Mouse (Mus musculus) embryo, embryonic 11.5 days (tissue): ENCODE measurements around the gene Kif5a.

Experiments used
- DNase-seq: peaks from one replicate; pipeline ENCODE4 v3.0.0-alpha.2; 2012; ENCODE audit warnings: low read depth, low spot score

Kif5a gene

DNA sequence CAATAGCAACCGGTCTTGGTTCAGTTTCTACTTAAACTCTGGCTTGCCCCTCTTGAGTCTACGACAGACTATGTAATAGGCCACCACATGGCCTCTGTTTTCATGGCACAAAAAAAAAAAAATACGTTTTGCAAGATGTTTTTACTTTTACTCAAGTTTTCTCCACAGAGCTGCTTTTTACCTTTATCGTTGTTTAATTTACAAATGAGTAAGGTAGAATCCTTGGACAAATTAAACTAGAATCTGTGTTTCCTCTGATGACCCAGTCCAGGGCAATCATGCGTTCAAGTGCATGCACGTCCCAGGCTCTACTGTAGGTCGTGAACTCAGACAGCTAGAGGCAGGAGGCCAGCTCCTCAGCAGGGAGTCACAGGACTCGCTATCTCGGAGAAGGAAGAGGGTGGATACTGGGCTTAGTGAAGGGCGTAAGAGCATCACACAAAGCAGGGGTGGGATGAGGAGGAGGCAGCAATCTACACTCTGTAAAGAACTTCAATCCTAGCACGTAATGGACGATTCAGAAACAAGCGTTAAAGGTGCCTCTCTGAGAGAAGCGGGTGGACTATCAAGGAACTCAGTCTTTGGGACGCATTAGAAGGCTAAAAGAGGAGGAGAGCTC, 26.5 kb upstream of the Kif5a start:
- no peak for DNase-seq

DNA sequence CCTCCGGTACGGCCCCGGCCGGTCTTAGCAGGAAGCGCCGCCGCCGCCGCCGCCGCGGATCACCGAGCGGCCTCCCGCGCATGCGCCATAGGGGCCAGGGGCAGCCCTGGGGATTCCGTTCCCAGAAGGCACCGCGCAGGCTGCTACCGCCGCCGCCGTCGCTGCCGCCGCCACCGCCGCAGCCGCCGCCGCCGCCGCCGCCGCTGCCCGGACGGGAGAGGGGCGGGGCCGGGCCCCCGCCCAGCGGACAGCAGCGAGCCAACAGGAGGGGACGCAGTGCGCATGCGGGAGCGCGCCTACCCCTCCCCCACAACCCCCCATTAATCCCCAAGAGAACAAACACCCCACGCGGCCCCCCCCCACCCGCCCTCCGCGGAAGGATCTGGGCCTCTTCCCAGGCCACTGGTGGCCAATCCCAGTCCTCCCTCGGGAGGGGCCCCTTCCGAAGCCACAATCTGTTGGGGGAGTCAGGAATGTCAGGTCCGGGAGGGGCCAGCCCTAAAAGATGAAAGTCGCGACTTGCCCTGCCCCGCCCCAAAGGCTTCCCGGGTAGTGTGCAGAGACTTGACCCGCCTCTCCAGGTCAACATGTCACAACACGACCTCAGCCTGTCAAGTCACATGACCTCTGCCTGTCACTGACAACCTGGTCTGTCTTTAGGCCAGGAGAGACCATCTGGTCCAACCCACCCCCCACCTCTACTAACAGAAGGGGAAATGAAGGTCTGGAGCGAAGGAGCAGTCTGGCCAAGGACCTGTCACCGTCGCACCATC, 25.8 kb upstream of the Kif5a start, which contains the start of gene Mbd6:
TSS of gene Mbd6 (minus strand) at position 219 of the 773 bp plus-strand sequence.
- DNase-seq, result peak; percentile 74

DNA sequence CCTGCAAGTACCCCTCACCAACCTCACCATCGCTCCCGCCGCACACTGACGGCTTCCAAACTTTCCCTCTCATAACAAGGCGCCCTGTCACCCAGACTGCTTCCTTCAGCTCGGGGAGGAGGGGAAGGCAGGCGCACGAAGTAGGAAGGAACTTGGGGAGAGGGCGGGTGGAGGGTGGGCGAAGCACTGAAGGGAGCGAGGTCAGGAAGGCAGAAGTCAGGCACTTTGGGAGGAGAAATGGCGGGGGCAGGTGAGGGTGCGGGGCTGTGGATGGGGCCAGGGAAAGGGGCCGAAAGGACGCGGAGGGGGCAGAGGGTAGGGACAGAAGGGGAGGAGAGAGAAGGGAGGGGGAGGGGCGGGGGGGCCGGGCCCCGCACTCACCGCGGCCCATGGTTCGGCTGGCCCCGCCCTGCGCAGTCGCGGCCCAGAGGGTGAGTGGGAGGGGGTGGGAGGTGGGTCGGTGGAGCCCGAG, 25.2 kb upstream of the Kif5a start:
- DNase-seq, result peak; percentile 46

DNA sequence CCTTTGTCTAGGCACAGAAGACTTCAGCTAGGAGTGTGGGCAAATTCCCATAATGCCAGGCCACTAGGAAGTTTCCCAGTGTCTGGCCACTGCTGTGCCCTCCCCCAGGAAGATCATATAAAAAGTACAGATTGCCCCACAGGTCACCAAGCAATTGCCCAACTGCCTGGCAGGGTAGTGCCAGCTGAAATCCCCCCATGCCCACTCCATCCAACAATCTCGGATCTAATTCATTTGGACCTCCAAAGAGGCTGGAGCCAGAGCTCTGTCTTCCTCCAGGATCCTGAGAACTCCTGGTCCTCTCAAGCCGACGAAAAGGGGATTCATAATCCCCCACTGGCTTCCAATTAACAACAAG, 24.8 kb upstream of the Kif5a start:
- DNase-seq, result no peak

DNA sequence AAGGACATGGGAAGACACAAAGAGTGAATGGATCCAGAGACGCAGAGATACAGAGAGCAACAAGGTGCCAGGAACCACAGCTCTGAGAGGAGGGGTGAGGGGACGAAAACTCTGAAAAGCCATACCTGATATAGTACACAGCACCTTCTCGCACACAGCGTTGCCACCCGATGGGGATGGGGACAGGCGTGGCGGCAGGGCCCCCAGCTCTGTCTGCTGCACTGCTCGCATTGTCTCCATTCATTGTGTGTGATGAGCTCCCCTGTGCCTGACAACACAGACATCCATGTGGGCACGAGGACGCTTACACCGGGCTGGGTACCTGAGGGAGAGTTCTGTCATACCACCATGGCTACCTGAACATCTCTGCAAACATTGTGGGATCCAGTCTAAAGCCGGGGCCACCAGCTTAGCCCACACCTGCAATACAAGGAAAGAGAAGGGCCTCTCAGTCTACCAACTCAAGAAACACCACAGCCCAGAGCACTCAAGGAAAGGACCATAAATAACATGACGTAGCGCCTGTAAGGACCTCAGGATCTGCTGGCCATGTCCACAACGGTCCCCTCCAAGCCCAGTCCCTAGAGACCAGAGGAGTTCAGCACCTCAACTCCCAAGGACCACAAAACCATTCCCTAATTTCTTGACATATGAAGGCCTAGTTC, 24.3 kb upstream of the Kif5a start:
- DNase-seq, result no peak

DNA sequence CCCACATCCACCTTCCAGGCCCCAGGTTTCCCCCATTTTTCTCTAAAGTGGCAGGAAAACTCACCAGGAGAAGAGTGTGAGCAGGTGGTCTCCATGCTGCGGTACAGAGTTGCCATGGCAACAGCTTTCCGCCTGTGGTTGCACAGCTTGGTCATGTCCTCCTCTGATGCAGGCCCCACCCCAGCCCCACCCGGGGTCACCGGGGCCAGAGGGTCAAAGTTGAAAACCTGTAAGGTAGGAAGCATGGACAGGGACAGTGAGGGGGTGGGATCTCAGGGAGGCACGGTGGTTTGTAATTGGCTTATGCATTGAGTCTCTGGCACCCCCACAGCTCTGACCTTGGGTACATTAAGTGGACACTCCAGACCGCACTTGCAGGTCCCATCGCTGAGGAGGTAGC, 23.6 kb upstream of the Kif5a start:
- DNase-seq, result no peak

DNA sequence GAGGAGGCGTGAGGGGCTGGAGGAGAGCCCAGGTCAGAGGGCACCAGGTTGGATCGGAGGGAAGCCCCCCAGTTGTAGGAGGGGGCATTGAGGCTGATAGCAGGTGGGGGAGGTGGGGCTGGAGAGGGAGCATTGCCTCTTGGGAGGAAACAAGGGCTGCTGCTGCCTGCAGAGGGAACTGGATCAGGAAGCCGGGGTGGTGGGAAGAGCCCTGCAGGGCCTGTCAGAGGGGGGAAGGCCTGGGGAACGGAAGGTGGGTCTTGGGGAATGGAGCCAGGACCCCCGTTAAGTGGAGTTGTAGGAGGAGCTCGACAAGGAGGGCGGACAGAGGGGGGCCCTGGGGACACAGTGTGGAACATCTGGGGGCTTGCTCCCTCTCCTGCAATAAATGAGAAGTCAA, 23.0 kb upstream of the Kif5a start:
- DNase-seq, result no peak

DNA sequence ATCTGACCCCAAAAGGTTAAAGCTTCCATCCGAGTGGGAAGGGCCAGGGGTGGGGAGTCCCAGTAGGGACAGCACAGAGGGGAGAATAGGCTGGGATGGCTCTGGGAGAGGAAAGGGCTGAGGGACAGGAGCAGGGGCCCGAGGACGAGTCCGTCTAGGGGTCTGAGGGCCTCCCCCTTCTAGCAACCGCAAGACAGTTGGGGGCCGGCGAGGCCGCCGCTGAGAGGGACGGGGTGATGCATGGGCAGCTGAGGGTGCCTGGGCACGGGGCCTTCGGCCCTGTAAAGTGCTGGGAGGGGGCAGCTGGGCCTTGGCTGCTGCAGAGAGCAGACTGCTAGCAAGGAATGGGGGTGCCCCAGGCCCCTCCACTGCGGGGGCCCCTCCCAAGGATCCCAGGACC, 22.5 kb upstream of the Kif5a start:
- no peak for DNase-seq

DNA sequence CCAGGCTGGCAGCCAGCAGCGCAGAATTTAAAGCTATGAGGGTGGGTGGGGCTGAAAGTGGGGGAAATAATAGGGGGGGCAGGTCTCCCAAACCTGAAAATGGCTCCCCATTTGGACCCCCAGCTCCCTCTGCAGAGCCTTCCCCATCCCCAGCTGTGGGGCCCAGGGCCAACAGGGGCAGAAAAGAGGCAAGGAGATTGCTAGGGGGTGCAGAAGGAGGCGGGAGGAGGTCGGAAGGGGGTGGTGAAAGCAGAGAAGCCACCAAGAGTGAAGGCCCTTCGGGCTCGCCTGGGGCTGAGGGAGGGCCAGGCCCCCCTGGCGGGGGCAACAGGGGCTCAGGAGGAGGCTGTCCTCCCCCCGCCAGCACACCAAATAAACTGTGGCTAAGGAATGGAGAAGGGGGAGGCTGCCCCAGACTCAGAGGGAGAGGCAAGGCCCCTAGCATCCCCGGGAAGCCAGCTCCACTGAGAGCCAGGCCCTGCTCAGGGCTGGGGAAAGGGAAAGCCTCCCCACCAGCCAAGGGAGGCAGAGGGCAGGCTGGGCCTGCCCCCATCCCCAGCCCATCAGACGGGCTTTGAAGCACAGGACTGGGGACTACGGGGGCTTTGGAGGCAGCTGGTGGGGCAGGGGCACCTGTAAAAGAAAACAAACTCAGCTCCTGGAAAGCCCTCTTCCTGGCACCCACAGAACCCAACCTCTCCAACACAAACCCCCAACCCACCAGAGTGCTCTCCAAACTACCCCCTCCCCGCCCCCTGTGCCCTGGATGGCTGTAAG, 21.8 kb upstream of the Kif5a start:
- DNase-seq, result no peak

DNA sequence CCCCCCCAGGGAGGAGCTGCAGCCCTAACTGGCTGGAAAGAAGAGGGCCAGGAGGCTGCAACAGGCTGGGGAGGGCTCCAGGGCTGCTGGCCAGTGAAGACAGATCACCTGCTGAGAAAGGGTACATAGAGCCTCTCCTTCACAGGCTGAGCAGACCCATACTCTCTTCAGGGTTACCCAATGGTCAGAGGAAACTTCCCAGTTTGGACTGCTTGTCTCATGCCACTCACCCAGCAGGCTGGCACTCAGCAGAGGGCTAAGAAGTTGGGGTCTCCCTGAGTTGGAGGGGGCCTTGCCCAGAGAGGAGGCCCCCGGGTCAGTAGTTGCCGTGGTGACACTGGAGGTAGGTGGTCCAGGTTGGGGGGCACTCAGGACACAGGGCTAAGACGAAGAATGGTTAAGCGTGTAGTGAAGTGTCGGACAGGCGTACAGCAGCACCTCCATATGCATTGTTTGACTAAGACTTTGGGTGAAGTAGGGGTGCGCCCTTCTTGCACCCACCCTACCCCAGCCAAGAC, 21.0 kb upstream of the Kif5a start:
- DNase-seq, result no peak

DNA sequence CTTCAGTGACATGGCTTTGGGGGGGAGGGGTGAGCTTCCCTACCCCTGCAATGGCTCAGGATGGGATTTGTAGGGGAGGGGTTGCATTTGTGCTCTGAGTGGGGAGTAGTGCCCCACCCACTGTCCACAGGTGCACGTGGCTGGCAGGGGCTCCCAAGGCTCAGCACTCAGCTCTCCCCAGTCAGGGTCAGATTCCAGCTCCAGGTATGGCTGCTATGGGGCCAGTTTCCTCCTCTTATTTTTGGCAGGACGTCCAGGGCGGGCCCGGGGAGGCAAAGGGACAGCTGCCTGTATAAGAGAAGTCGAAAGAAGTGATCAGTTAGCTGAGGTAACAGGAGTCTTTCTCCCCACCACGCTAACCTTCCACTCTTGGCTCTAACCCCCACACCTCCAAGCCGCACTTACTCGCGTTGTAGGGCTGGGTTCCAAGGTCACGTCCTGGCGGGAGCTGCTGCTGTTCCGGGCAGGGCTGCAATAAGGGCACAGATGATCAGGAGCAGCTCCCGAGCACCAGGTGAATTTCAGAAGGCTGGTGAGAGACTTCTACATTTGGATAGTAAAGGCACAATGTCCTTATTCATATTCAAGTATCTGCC, 19.6 kb upstream of the Kif5a start:
- DNase-seq, result no peak

DNA sequence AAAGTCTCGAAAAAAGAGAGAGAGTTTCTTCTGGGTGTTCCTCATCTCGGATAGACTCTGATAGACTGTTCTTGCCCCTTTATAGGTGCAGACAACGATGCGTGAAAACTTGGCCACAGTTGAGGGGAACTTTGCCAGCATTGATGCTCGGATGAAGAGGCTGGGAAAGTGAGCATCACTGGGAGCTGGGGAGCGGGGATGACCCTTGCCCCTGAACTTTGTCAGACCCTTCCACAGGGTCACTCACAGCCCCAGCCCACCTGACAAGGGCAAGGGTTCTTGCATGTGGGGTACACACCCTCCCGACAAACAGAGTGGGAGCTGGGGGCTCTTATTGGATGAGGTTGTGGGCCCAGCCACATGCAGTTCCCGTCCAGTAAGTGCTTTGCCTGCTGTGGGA, 18.2 kb upstream of the Kif5a start:
- no peak for DNase-seq

DNA sequence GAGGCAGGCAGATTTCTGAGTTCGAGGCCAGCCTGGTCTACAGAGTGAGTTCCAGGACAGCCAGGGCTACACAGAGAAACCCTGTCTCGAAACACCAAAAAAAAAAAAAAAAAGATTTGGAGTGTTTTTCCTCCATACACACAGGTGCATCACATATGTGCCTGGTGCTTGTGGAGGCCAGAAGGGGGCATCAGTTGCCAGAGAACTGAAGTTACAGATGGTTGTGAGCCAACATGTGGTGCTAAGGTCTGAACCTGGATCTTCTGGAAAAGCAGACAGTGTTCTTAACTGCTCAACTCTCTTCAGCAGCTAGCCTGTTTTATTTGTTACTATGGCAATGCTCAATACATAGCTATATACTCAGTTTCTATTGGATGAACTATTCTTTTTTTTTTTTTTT, 16.6 kb upstream of the Kif5a start:
- DNase-seq, result no peak

DNA sequence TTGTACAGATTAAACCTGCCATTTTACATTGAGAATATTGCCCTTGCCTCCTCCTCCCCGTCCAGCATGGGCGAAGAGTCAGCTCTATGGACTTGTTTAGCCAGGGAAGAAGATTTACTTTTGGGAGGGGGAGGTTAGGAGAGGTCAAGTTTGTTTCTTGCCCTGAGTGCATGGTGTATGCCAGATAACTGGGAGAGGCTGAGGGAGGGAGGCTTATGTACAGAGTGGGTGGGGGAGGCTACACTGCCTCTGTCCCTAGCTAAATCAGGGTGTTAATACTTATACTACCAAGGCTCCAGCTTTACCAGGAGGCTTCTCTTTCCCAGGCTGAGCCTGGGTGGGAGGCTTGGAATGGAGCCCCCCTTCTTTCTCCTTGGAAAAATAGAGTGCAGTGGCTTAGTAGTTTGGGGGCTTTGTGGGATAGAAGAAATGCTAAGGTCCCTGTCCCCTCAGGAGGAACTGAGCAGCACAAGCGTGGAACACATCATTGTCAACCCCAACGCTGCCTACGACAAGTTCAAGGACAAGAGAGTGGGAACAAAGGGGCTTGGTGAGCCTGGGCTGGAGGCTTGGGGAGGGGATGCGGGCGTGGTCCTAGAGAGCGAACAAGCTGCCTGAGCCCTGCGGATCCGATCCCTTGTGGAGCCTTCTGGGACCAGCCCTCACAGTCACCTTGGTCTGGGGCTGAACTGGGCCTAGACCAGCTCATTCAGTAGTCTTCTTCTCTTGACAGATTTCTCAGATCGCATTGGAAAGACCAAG, 11.3 kb upstream of the Kif5a start:
- no peak for DNase-seq

DNA sequence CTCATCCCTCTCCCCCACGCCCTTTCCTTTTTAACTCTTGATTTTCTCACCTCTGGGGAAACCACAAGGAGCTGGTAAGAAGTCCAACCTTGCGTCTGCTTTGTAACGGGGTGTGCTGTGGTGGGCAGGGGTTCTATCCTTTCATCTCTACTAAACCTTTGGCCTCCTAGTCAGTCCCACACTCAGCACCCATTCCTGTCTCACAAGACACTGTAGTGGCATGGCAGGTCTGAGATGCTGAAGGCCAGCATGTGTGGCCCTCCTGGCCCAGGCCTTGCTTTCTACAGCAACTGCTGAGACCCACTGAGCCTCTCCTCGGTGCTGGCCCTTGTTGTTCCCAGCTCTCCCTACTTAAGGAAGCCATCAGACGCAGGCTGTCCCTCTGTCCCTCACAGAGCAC, 9.2 kb upstream of the Kif5a start:
- no peak for DNase-seq

DNA sequence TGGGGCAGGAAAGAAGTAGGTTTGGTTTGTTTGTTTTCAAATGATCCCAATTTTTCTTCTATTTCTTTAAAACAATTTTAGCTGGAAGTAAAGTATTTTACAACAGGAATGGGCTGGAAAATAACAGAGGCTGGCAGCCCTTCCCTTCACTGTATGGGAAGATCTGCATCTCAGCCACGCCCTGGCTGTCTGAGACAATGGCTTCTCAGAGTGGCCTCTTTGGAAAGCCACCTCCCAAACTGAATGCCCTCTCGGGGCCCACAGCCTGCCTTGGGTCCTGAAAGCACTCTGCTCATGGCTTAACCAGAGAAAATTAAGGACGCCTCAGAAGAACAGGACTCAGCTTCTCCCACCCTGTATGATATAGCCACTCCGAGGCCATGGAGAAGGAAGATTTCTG, 6.7 kb upstream of the Kif5a start:
- no peak for DNase-seq

DNA sequence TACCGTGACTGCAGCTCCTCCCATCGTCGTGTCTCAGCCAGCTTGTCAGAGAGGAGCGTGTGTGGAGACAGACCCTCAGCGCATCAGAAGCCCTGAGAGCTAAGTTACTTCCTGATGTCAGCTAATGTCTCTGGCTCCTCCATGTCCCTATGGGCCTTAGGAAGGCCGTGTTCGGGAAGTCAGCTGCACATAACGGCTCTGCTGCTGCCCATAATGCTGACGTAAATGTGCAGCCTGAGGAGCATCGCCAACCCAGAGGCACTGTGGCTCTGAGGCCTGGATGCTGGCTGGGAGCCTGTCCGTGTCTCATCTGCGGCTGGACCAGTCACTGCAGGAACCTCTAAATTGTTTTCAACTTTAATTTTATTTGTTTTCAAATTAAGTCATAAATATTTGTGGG, 5.9 kb upstream of the Kif5a start:
- no peak for DNase-seq

DNA sequence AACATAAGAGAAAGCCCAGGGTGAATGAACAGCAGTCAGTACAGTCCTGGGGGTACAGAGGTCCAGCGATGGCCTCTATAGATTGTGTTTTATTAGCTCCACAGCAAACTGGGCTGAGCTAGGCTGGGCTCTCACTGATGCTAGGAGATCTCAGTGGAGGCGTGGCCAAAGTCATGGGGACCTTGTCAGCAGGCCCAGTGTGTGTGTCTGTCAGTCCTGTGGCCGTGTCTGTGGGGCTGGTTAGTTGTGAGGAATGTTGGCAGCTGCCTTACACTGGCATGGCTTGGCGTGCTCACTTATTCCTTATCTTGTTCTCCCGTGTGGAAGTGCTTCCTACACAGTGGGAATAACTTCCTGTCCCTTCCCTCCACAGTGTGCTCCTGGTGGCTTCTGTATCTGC, 5.3 kb upstream of the Kif5a start:
- no peak for DNase-seq

DNA sequence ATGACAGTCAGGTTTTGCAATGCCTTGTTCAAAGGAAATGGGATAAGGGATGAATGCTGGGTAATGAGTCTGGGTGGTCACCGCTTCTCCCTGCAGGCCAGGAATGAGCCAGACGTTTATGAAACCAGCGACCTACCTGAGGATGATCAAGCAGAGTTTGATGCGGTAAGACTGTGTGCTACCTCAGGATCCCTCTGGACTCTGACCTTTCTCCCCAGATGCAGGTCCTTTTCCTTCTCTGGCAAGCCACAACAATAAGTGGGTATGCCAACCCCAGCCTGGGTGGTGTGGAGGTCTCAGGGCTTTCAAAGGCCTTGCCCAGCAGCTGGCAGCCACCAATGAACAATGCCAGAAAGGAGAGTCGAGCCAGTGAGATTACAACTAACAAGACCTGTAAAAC, 4.2 kb upstream of the Kif5a start:
- no peak for DNase-seq
